Mouse (Mus musculus): ENCODE measurements at regions not wholly inside any gene's neighbourhood (a gene's known extent, or its start where the extent isn't known, plus 50 kb on each side); places are given as distances from the start of the nearest gene placed in this dataset.

DNA sequence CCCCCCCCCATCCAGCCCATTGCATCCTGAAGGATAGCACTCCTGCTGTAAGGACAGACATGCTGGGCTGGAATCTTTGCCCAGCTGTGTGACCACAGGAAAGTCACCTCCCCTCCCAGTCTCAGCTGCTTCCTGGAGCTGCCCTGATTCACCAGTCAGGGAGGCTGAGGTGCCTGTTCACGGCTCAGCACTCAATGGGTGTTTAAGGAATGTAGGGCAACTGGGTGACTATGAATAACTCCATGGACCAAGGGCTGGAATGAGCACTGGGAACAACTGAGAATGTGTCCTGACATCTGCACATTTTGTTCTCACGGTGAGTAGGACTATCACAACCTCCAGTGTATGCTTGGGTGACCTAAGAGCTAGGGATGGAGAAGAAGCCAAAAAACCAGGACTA lies 146.5 kb downstream of the Gm26897 start:
- WGBS = 56% methylated on average over 2 of the region's 2 CpGs
- H3K27ac ChIP-seq = no peak overlapping the region

DNA sequence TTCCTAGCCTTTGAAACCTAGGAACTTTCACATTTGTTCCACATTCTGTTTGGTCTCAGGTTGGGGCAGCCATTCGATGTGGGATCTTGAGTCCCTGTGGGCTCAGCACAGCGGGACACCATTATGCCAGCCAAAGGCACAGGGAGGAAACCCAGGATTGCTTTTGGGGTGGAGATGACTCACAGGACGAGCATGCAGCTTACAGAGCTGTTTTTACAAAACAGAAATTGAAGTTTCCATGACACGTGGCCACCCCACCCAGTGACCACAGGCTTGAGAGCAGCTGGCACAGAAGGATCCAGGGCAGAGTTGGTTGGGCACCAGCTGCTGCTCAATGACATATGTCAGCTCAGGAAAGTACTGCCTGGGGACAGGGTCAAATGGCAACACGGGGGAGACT lies 147.8 kb downstream of the Gm26897 start:
- H3K4me1 ChIP-seq = peaks cover 35% of the 10 kb centered on the region
- no peaks in the 10 kb centered on the region for H3K27me3 ChIP-seq (ENCODE audit: insufficient read depth, poor library complexity, severe bottlenecking)
- no peak for DNase-seq (ENCODE audit: low spot score)
- no peak overlapping the region for H3K4me3 ChIP-seq
- H3K27ac ChIP-seq = no peak overlapping the region
- no peaks in the 10 kb centered on the region for H3K9me3 ChIP-seq
- no peaks in the 10 kb centered on the region for H3K36me3 ChIP-seq
- 49% methylated on average over 5 of the region's 5 CpGs for whole genome bisulfite sequencing

More for the DNA sequence above, 146.5 kb downstream of the Gm26897 start:
- Histone ChIP-seq H3K4me1 (peaks cover 33% of the 10 kb centered on the region), H3K9me3 (no peaks in the 10 kb centered on the region), H3K27me3 (ENCODE audit: insufficient read depth, poor library complexity, severe bottlenecking) (no peaks in the 10 kb centered on the region), H3K4me3 (no peak overlapping the region), H3K36me3 (no peaks in the 10 kb centered on the region)
- DNase-seq (ENCODE audit: low spot score) = no peak

- Histone ChIP-seq H3K9me3 (no peaks in the 10 kb centered on the region), H3K4me1 (peaks cover 28% of the 10 kb centered on the region), H3K36me3 (no peaks in the 10 kb centered on the region), H3K27me3 (ENCODE audit: insufficient read depth, poor library complexity, severe bottlenecking) (no peaks in the 10 kb centered on the region), H3K27ac (no peak overlapping the region), H3K4me3 (no peak overlapping the region)
- no peak for DNase-seq (ENCODE audit: low spot score)
- 58% methylated on average over 4 of the region's 4 CpGs for WGBS
Measured at GRCm38 (mm10) chr5:111887281-111887680, 153.6 kb downstream of the Gm26897 start.

GRCm38 (mm10) chr5:111890800-111891199 lies 157.1 kb downstream of the Gm26897 start:
- Histone ChIP-seq H3K4me3 (no peak overlapping the region), H3K36me3 (no peaks in the 10 kb centered on the region), H3K27ac (peak overlapping the region; percentile 75; the same call in 1 of the 2 replicates), H3K4me1 (peaks cover 48% of the 10 kb centered on the region), H3K9me3 (no peaks in the 10 kb centered on the region), H3K27me3 (ENCODE audit: insufficient read depth, poor library complexity, severe bottlenecking) (peaks cover 8% of the 10 kb centered on the region; the same call in 1 of the 2 replicates)
- 37% methylated on average over 7 of the region's 7 CpGs for WGBS
- peak; percentile 80 for DNase-seq (ENCODE audit: low spot score)

DNA sequence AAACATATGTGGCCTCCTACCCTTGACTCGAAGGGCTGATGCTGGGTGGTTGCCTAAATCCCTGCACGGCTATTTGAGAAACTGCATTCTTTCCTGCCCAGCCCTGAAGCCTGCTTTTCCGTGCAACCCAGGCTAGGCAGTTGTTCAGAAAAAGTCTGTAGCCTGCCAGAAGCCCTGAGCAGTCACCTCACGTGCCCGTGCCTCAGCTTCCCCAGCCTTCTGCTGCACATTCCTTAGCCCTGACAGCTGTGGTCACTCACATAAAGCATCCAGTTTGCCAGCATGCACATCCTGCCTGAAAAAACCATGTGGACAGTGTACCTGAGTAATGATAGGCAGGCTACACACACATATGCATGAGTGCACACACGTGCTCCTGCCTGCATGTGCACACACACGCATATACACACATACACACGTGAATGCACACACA lies 157.6 kb downstream of the Gm26897 start:
- WGBS = 57% methylated on average over 8 of the region's 8 CpGs
- H3K36me3 ChIP-seq = no peaks in the 10 kb centered on the region
- no peaks in the 10 kb centered on the region for H3K9me3 ChIP-seq
- H3K27ac ChIP-seq = peak overlapping the region; percentile 75
- H3K4me3 ChIP-seq = no peak overlapping the region
- peaks cover 8% of the 10 kb centered on the region; the same call in 1 of the 2 replicates for H3K27me3 ChIP-seq (ENCODE audit: insufficient read depth, poor library complexity, severe bottlenecking)
- peaks cover 44% of the 10 kb centered on the region for H3K4me1 ChIP-seq
- DNase-seq (ENCODE audit: low spot score) = no peak

DNA sequence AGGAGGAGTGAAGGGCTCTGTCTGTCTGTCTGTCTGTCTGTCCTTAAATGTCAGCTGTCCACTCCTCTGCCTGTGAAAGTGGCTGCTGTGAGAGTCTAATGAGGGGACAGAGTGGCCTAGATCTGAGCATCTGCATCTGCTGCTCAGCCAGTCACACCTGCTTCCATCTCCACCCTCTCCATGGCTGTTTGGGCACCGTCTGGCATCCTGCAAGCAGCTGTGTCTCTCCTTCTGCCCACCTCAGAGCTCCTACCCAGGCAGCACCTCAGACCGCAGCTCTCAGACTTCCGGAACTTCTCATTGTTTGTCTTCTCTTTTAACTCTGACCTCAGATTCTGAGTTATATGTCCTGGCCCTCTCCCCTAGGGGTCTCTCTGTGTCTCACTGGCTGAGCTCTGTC lies 159.2 kb downstream of the Gm26897 start:
- Histone ChIP-seq H3K4me3 (no peak overlapping the region), H3K9me3 (no peaks in the 10 kb centered on the region), H3K27ac (no peak overlapping the region), H3K36me3 (no peaks in the 10 kb centered on the region), H3K4me1 (peaks cover 38% of the 10 kb centered on the region), H3K27me3 (ENCODE audit: insufficient read depth, poor library complexity, severe bottlenecking) (peaks cover 9% of the 10 kb centered on the region)
- DNase-seq (ENCODE audit: low spot score) = no peak
- 58% methylated on average over 3 of the region's 3 CpGs for WGBS

DNA sequence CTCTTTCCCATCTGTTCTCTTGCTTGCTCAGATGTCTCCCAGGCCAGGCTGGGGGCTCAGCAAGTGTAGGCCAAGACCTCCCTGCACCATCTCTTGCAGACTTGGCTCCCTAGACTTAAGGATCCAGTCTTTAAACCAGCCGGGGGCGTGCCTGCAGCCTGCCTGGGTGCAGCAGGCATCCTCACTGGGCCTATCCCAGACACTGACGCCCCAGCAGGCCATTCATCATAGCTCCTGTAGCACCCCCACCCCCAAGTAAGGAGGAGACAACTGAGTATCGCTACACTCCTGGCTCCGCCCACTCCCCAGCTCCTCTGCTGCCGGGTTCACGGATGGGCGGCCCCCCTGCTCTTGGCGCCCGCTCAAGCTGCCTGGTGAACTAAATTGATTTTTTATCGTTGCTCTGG lies 160.2 kb downstream of the Gm26897 start:
- no peaks in the 10 kb centered on the region for H3K36me3 ChIP-seq
- peaks cover 19% of the 10 kb centered on the region for H3K27me3 ChIP-seq (ENCODE audit: insufficient read depth, poor library complexity, severe bottlenecking)
- peak overlapping the region; percentile 47 for H3K4me3 ChIP-seq
- H3K27ac ChIP-seq = peak overlapping the region; percentile 63; the same call in 1 of the 2 replicates
- H3K4me1 ChIP-seq = peaks cover 36% of the 10 kb centered on the region
- peak; percentile 81 for DNase-seq (ENCODE audit: low spot score)
- WGBS = 2% methylated on average over 11 of the region's 11 CpGs
- H3K9me3 ChIP-seq = no peaks in the 10 kb centered on the region

GRCm38 (mm10) chr5:111897568-111897967 lies 163.8 kb downstream of the Gm26897 start:
- peaks cover 20% of the 10 kb centered on the region for H3K4me1 ChIP-seq
- 56% methylated on average over 4 of the region's 4 CpGs for WGBS
- no peak overlapping the region for H3K4me3 ChIP-seq
- no peaks in the 10 kb centered on the region for H3K9me3 ChIP-seq
- peaks cover 49% of the 10 kb centered on the region for H3K27me3 ChIP-seq (ENCODE audit: insufficient read depth, poor library complexity, severe bottlenecking)
- H3K36me3 ChIP-seq = no peaks in the 10 kb centered on the region
- DNase-seq (ENCODE audit: low spot score) = no peak
- H3K27ac ChIP-seq = no peak overlapping the region

- Histone ChIP-seq H3K27ac (no peak overlapping the region), H3K9me3 (no peaks in the 10 kb centered on the region), H3K4me3 (no peak overlapping the region), H3K27me3 (ENCODE audit: insufficient read depth, poor library complexity, severe bottlenecking) (peaks cover 56% of the 10 kb centered on the region), H3K36me3 (no peaks in the 10 kb centered on the region), H3K4me1 (peaks cover 12% of the 10 kb centered on the region)
- no peak for DNase-seq (ENCODE audit: low spot score)
- WGBS = 75% methylated on average over 12 of the region's 12 CpGs
Measured at GRCm38 (mm10) chr5:111898482-111898881, 164.8 kb downstream of the Gm26897 start.

GRCm38 (mm10) chr5:111901197-111901596 lies 167.5 kb downstream of the Gm26897 start:
- Histone ChIP-seq H3K4me1 (no peaks in the 10 kb centered on the region), H3K9me3 (no peaks in the 10 kb centered on the region), H3K36me3 (no peaks in the 10 kb centered on the region), H3K4me3 (no peak overlapping the region), H3K27me3 (ENCODE audit: insufficient read depth, poor library complexity, severe bottlenecking) (peaks cover 51% of the 10 kb centered on the region), H3K27ac (no peak overlapping the region)
- 57% methylated on average over 5 of the region's 5 CpGs for WGBS
- DNase-seq (ENCODE audit: low spot score) = no peak

DNA sequence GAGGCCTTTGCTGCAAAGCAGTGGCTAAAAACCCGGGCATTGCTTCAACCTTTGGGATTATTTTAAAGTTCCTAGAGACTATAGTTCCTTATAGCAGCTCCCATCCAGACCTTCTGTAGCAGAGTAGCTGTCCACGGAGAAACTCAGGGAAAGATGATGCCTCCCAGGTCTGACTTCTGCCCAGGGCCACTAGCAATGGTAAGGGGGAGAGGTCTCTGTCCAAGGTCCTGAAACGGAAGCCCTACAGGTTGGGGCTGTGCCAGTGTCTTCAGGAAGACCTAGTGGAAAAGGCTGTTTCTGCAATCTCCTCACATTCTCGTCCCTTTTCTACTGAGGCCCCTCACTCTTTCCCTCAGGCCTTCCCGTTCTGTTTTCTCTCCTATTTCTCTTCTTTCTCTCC lies 168.0 kb downstream of the Gm26897 start:
- Histone ChIP-seq H3K4me1 (no peaks in the 10 kb centered on the region), H3K4me3 (no peak overlapping the region), H3K36me3 (no peaks in the 10 kb centered on the region), H3K27ac (no peak overlapping the region), H3K27me3 (ENCODE audit: insufficient read depth, poor library complexity, severe bottlenecking) (peaks cover 52% of the 10 kb centered on the region), H3K9me3 (no peaks in the 10 kb centered on the region)
- WGBS = 12% methylated on average over 5 of the region's 5 CpGs
- peak; percentile 80 for DNase-seq (ENCODE audit: low spot score)

- 84% methylated on average over 14 of the region's 14 CpGs for WGBS
- H3K9me3 ChIP-seq = no peaks in the 10 kb centered on the region
- H3K27ac ChIP-seq = no peak overlapping the region
- no peak overlapping the region for H3K4me3 ChIP-seq
- H3K36me3 ChIP-seq = no peaks in the 10 kb centered on the region
- no peak for DNase-seq (ENCODE audit: low spot score)
- peaks cover 62% of the 10 kb centered on the region for H3K27me3 ChIP-seq (ENCODE audit: insufficient read depth, poor library complexity, severe bottlenecking)
- no peaks in the 10 kb centered on the region for H3K4me1 ChIP-seq
Measured at GRCm38 (mm10) chr5:111908085-111908484, 174.4 kb downstream of the Gm26897 start.

GRCm38 (mm10) chr5:111910514-111910913 lies 176.8 kb downstream of the Gm26897 start:
- H3K36me3 ChIP-seq = no peaks in the 10 kb centered on the region
- H3K27ac ChIP-seq = no peak overlapping the region
- WGBS = 74% methylated on average over 8 of the region's 8 CpGs
- no peak overlapping the region for H3K4me3 ChIP-seq
- H3K4me1 ChIP-seq = no peaks in the 10 kb centered on the region
- peaks cover 7% of the 10 kb centered on the region; the same call in 1 of the 2 replicates for H3K9me3 ChIP-seq
- peaks cover 73% of the 10 kb centered on the region for H3K27me3 ChIP-seq (ENCODE audit: insufficient read depth, poor library complexity, severe bottlenecking)
- no peak for DNase-seq (ENCODE audit: low spot score)

DNA sequence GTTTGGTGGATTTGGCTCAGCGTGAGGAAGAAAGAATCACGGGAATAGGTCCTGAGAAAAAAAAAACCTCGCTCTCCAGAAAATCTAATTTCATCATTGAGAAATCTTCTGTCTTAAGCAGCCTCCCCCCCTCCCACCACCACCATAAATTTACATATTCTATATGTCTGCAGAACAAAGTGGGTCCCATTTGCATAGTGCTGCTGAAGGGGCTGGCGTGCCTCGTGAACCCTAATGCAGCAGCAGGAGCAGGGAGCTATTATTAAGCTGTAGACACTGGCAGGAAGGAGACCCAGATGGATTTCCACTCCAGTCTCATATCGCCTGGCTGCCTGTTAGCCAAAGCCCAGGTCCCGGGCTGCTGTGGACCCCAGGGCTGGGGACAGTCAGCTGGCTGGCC lies 179.6 kb downstream of the Gm26897 start:
- peaks cover 79% of the 10 kb centered on the region for H3K27me3 ChIP-seq (ENCODE audit: insufficient read depth, poor library complexity, severe bottlenecking)
- H3K4me3 ChIP-seq = no peak overlapping the region
- H3K36me3 ChIP-seq = no peaks in the 10 kb centered on the region
- H3K9me3 ChIP-seq = peaks cover 7% of the 10 kb centered on the region; the same call in 1 of the 2 replicates
- H3K27ac ChIP-seq = no peak overlapping the region
- no peaks in the 10 kb centered on the region for H3K4me1 ChIP-seq
- WGBS = 57% methylated on average over 7 of the region's 7 CpGs
- DNase-seq (ENCODE audit: low spot score) = no peak

Data from heart, embryonic 10.5 days (tissue).